Mouse (Mus musculus): ENCODE measurements around the gene Il12rb1. TPM values are rescaled to one million over a fixed set of nuclear protein-coding genes. Genes with fewer than 3 reads are reported as not detected.

Il12rb1 gene
- total RNA-seq, 2 experiments from 2014 or later, result 0.07 TPM; not detected in 1

Small RNA genes lying within 50 kb of the gene (microRNA-seq; reads per million reads assigned to microRNA genes)
- 1.7 reads per million for gene Mir7240

Other genes starting within 250 kb of the Il12rb1 start
- gene Isyna1, start 214.1 kb upstream of the Il12rb1 start, total RNA-seq (2021), result 1 to 10 TPM; 2.6 to 3.2 TPM
- 10 to 100 TPM; 11.6 to 19.4 TPM for gene Ssbp4, start 199.6 kb upstream of the Il12rb1 start, total RNA-seq (2021)
- gene Lrrc25, start 192.3 kb upstream of the Il12rb1 start, total RNA-seq (2021), result under 1 TPM; 0.23 to 0.64 TPM
- gene Gdf15, start 176.0 kb upstream of the Il12rb1 start, total RNA-seq (2021), result under 1 TPM; 0.16 to 0.21 TPM
- 10 to 100 TPM; 11.9 to 13.7 TPM for gene Pgpep1, start 148.1 kb upstream of the Il12rb1 start, total RNA-seq (2021)
- 10 to 100 TPM; 65.4 to 70.3 TPM for gene Lsm4, start 135.2 kb upstream of the Il12rb1 start, total RNA-seq (2021)
- gene Jund, start 109.5 kb upstream of the Il12rb1 start, total RNA-seq (2021), result 10 to 100 TPM; 41.6 to 68.4 TPM
- gene Iqcn, start 105.0 kb upstream of the Il12rb1 start, total RNA-seq (2021), result not detected
- gene Gm3336, start 89.9 kb upstream of the Il12rb1 start, total RNA-seq (2021), result not detected
- 1 to 10 TPM; 1.3 to 1.6 TPM for gene Pde4c, start 84.7 kb upstream of the Il12rb1 start, total RNA-seq (2021)
- 10 to 100 TPM; 32.5 to 36.5 TPM for gene Rab3a, start 53.8 kb upstream of the Il12rb1 start, total RNA-seq (2021)
- 10 to 100 TPM; 19.9 to 20.9 TPM for gene Mpv17l2, start 47.5 kb upstream of the Il12rb1 start, total RNA-seq (2021)
- gene Pik3r2, start 31.7 kb upstream of the Il12rb1 start, total RNA-seq (2021), result 10 to 100 TPM; 13.3 to 15.1 TPM
- gene Mast3, start 3.4 kb upstream of the Il12rb1 start, total RNA-seq (2021), result 1 to 10 TPM; 2.7 TPM
- gene Arrdc2, start 31.3 kb downstream of the Il12rb1 start, total RNA-seq (2021), result 100 to 1,000 TPM in 1 of 2 experiments, 10 to 100 TPM in 1; 58.3 to 202 TPM
- 10 to 100 TPM; 18.2 to 21.1 TPM for gene Kcnn1, start 54.8 kb downstream of the Il12rb1 start, total RNA-seq (2021)
- gene Ccdc124, start 65.5 kb downstream of the Il12rb1 start, total RNA-seq (2021), result 10 to 100 TPM; 72.6 to 76.5 TPM
- gene Slc5a5, start 84.3 kb downstream of the Il12rb1 start, total RNA-seq (2021), result under 1 TPM in 1 of 2 experiments, not detected in 1; 0.07 TPM
- gene Rpl18a, start 89.0 kb downstream of the Il12rb1 start, total RNA-seq (2021), result 1,000 to 10,000 TPM; 1,014 to 1,053 TPM
- gene Map1s, start 97.5 kb downstream of the Il12rb1 start, total RNA-seq (2021), result 10 to 100 TPM in 1 of 2 experiments, 1 to 10 TPM in 1; 9.4 to 13.7 TPM